Mouse (Mus musculus) T-helper 1 cell (primary cell): ENCODE results near the gene Psat1.

ENCODE experiments used
- in situ Hi-C: fragments of 300-600 bp; cut with MboI, MseI; formaldehyde crosslinking; loops from one replicate; pipeline ENCODE4 v1.15.1; 2025; ENCODE audit warnings: high pct_unique_total_duplicates

Psat1 gene

DNA sequence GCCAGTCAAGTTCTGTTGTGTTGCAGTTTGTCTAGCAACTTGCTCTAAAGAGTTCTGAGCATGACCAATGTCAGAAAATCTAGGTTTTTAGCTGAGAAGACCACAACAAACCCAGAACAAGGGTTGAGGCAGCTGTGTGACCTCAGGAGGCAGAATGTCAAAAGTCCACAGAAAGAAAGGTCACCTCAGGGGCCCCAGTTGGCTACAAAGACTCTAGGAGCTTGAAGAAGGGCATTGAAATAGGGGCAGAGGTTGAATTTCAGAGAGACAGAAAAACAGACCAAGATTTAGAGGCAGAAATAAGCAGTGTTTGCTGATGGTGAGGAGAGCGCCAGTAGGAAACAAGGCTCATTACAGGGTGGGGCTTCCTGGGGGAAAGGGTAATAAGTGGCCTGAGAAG is 81.0 kb downstream of the Psat1 start:
- in situ Hi-C loops = no loop called here

DNA sequence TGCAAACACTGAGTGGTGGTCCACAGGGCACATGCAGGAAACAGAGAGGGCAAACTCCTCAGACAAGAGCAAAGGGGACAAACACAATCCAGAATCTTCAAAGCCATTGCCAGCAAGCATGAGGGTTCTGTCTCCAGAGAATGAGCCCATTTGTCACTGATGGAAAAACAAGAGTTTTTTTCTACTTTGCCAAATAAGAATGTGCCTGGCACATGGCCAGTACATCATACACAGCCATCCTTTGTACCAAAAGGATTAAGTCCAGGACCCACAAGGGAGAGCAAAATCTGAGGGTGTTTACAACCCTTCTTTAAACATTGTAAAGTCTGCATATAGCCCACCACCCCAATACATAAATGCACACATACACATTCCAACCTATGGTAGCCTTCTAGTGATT is 81.7 kb downstream of the Psat1 start:
- in situ Hi-C loops = no loop called here

DNA sequence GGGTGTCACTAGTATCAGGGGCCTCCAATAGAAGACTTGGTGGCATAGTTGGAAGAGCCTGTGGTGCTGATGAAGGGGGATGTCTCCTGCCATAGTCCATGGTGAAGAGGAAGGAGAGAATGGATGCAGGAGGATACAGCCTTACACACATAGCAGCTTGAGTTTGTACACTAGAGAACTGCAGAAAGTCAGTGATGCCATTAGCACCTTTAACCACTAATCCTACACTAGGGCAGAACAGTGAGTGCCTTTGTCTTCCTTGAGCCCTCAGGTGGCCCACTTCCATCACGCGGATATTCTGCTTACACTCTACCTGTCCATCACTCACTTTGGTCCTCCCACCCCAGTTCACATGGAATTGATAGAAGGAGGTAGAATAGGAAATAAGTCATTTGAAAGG is 83.0 kb downstream of the Psat1 start:
- in situ Hi-C loops = loop anchor here (5.0 kb wide), 1 partner anchor 103 kb away; no protein-coding TSS in a partner anchor

DNA sequence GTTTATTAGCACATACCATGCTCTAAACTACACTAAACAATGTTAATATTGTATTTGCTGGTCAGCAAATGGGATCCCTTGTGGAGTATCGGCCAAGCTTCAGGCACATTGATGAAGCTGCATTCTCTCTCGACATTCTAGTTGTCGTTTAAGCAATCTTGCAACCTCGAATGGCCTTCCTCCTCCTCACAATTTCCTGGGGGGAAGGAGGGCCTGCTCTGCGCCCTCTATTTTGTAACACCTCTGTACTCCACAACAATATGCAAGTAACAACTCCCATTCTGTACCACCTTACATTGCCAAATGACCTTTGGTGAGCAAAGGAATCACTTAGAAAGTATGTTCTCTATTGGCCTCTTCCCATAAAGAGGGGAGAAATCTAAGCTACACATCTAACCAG is 91.8 kb downstream of the Psat1 start:
- in situ Hi-C loops = no loop called here
